Mouse (Mus musculus) left cerebral cortex, postnatal 36 days (tissue): ENCODE data around the gene Cadps. TPM values are rescaled to one million over a fixed set of nuclear protein-coding genes. Genes with fewer than 3 reads are reported as not detected.
A peak's percentile ranks its signal among the peaks of the same experiment; 100 is the strongest.

Experiments used
- DNase-seq, 2 experiments: peaks; one replicate each; pipeline ENCODE4 v3.0.0; 2021 to 2022; ENCODE audit warnings: low spot score in 2 of 2, mixed read lengths in 1 of 2
- intact Hi-C: fragments of 180-260 bp; cut with DNase I; formaldehyde crosslinking; loops from one replicate; pipeline ENCODE4 v1.15.1; 2025
- total RNA-seq, 2 experiments: library from RNA; stranded (reverse); gene quantifications; 2 replicates each; pipeline ENCODE4 v1.2.3; 2021

The Cadps gene
- total RNA-seq, result 100 to 1,000 TPM; 224 to 253 TPM

- DNase-seq, result peak; percentile 80 to 84
- intact Hi-C loops, result loop anchor here (2.0 to 10.0 kb wide), 4 partner anchors 44 to 375 kb away; no protein-coding TSS in a partner anchor
Measured at GRCm38 (mm10) chr14:12822491-12823219, at the start of gene Cadps. Gene Cadps (minus strand): TSS chr14:12823079.

GRCm38 (mm10) chr14:12869605-12870004 is 46.7 kb upstream of the Cadps start:
- DNase-seq, result no peak
- intact Hi-C loops, result no loop called here

- DNase-seq, result no peak
Measured at GRCm38 (mm10) chr14:12865258-12865657, 42.4 kb upstream of the Cadps start.

GRCm38 (mm10) chr14:12843860-12844259 is 21.0 kb upstream of the Cadps start:
- DNase-seq, result no peak
- intact Hi-C loops, result no loop called here

More at GRCm38 (mm10) chr14:12865258-12865657, 42.4 kb upstream of the Cadps start:
- intact Hi-C loops, result no loop called here

- intact Hi-C loops, result no loop called here
- no peak for DNase-seq
Measured at GRCm38 (mm10) chr14:12839471-12839870, 16.6 kb upstream of the Cadps start.

- DNase-seq, result no peak
- intact Hi-C loops, result no loop called here
Measured at GRCm38 (mm10) chr14:12838949-12839348, 16.1 kb upstream of the Cadps start.

GRCm38 (mm10) chr14:12838323-12838722 is 15.4 kb upstream of the Cadps start:
- DNase-seq, result no peak
- intact Hi-C loops, result no loop called here

- intact Hi-C loops, result no loop called here
Measured at GRCm38 (mm10) chr14:12837902-12838301, 15.0 kb upstream of the Cadps start.

GRCm38 (mm10) chr14:12823781-12824180 is 902 bp upstream of the Cadps start:
- intact Hi-C loops, result loop anchor here (2.0 to 10.0 kb wide), 4 partner anchors 45 to 374 kb away; no protein-coding TSS in a partner anchor
- DNase-seq, result no peak

More at GRCm38 (mm10) chr14:12837902-12838301, 15.0 kb upstream of the Cadps start:
- no peak for DNase-seq

- intact Hi-C loops, result loop anchor here (2.0 to 10.0 kb wide), 4 partner anchors 43 to 375 kb away; no protein-coding TSS in a partner anchor
- peak; percentile 74 to 83 for DNase-seq
Measured at GRCm38 (mm10) chr14:12821831-12822490, 918 bp downstream of the Cadps start.

- intact Hi-C loops, result loop anchor here (5.0 to 10.0 kb wide), 3 partner anchors 196 to 376 kb away; no protein-coding TSS in a partner anchor
- DNase-seq, result no peak
Measured at GRCm38 (mm10) chr14:12821156-12821813, 1.6 kb downstream of the Cadps start.

- DNase-seq, result no peak
- intact Hi-C loops, result loop anchor here (5.0 to 10.0 kb wide), 3 partner anchors 195 to 377 kb away; no protein-coding TSS in a partner anchor
Measured at GRCm38 (mm10) chr14:12820149-12820548, 2.7 kb downstream of the Cadps start.

GRCm38 (mm10) chr14:12818442-12818841 is 4.4 kb downstream of the Cadps start:
- intact Hi-C loops, result loop anchor here (10.0 kb wide), 1 partner anchor 174 kb away; no protein-coding TSS in a partner anchor
- no peak for DNase-seq

- no peak for DNase-seq
- intact Hi-C loops, result loop anchor here (10.0 kb wide), 1 partner anchor 167 kb away; no protein-coding TSS in a partner anchor
Measured at GRCm38 (mm10) chr14:12812072-12812471, 10.8 kb downstream of the Cadps start.

- intact Hi-C loops, result no loop called here
- no peak for DNase-seq
Measured at GRCm38 (mm10) chr14:12802995-12803394, 19.9 kb downstream of the Cadps start.

- intact Hi-C loops, result no loop called here
- DNase-seq, result no peak
Measured at GRCm38 (mm10) chr14:12801100-12801499, 21.8 kb downstream of the Cadps start.

- intact Hi-C loops, result no loop called here
- no peak for DNase-seq
Measured at GRCm38 (mm10) chr14:12798926-12799325, 24.0 kb downstream of the Cadps start.

- DNase-seq, result no peak
- intact Hi-C loops, result no loop called here
Measured at GRCm38 (mm10) chr14:12784296-12784695, 38.6 kb downstream of the Cadps start.

GRCm38 (mm10) chr14:12780016-12780415 is 42.9 kb downstream of the Cadps start:
- no peak for DNase-seq
- intact Hi-C loops, result no loop called here

GRCm38 (mm10) chr14:12777990-12778389 is 44.9 kb downstream of the Cadps start:
- intact Hi-C loops, result loop anchor here (2.0 kb wide), 1 partner anchor 45 kb away; the partner anchor contains the start of gene Cadps
- DNase-seq, result peak; percentile 52 to 62
